Mouse (Mus musculus) heart, adult 2 months (tissue): ENCODE results near the gene Iqschfp. TPM values are rescaled to one million over a fixed set of nuclear protein-coding genes. Genes with fewer than 3 reads are reported as not detected.

Experiments
- DNase-seq, 2 experiments: peaks; one replicate each; pipeline ENCODE4 v3.0.0; 2021
- H3K27ac ChIP-seq: fragments of 200-600 bp; 2 replicates; pipeline ENCODE4 v1.8.1; 2022
- H3K27me3 ChIP-seq: fragments of 200-500 bp; 2 replicates; pipeline ENCODE4 v1.6.1; 2012; ENCODE audit warnings: mild to moderate bottlenecking, low read length, inconsistent platforms, mixed read lengths; ENCODE audit not compliant: control insufficient read depth, insufficient read depth
- H3K36me3 ChIP-seq: fragments of 200-500 bp; 2 replicates; pipeline ENCODE4 v1.6.1; 2012; ENCODE audit warnings: low read length, inconsistent platforms; ENCODE audit not compliant: control insufficient read depth, insufficient read depth
- H3K4me1 ChIP-seq: fragments of 200-500 bp; 2 replicates; pipeline ENCODE4 v1.6.1; 2011; ENCODE audit warnings: low read length; ENCODE audit not compliant: control insufficient read depth, insufficient read depth
- H3K4me3 ChIP-seq: fragments of 200-600 bp; 2 replicates; pipeline ENCODE4 v1.8.1; 2022
- H3K79me2 ChIP-seq: fragments of 200-500 bp; replicated peaks from 2 replicates; pipeline ENCODE4 v1.6.1; 2012; ENCODE audit warnings: mild to moderate bottlenecking, inconsistent platforms, low read length, moderate library complexity, mixed read lengths; ENCODE audit not compliant: control insufficient read depth, insufficient read depth
- H3K9ac ChIP-seq: fragments of 200-500 bp; 2 replicates; pipeline ENCODE4 v1.6.1; 2012; ENCODE audit warnings: low read depth, mild to moderate bottlenecking, control low read depth, inconsistent platforms, low read length, mixed read lengths
- CTCF ChIP-seq: fragments of 200-600 bp; IDR thresholded peaks from 2 replicates; pipeline ENCODE4 v1.8.1; 2022; ENCODE audit warnings: antibody characterized with exemption, mild to moderate bottlenecking, moderate library complexity
- EP300 ChIP-seq: fragments of 200-500 bp; IDR thresholded peaks from 2 replicates; pipeline ENCODE4 v1.6.1; 2011; ENCODE audit warnings: low read depth, low read length, control low read depth; ENCODE audit not compliant: insufficient read depth
- POLR2A ChIP-seq: fragments of 200-500 bp; IDR thresholded peaks from 2 replicates; pipeline ENCODE4 v1.6.1; 2011; ENCODE audit warnings: mild to moderate bottlenecking, low read depth, low read length, control low read depth; ENCODE audit not compliant: insufficient read depth
- WGBS: fragments of 180-500 bp; shearing (Covaris S2); methylation state at CpG from one replicate; pipeline ENCODE4 v1.1.7; 2018; 5-methylcytosine and 5-hydroxymethylcytosine counted together
- intact Hi-C: fragments of 180-260 bp; cut with DNase I; formaldehyde crosslinking; loops from one replicate; pipeline ENCODE4 v1.15.1; 2025
- polyA plus RNA-seq: library from polyadenylated mRNA; depleted of rRNA; stranded (reverse); fragments of >200 nt; gene quantifications from 2 replicates; pipeline ENCODE4 v1.2.3, GENCODE M21; 2012
- total RNA-seq, 2 experiments: library from RNA; stranded (reverse); gene quantifications; 2 replicates each; pipeline ENCODE4 v1.2.3; 2021

Iqschfp gene
- total and polyA plus RNA-seq, 3 experiments = not detected

DNA sequence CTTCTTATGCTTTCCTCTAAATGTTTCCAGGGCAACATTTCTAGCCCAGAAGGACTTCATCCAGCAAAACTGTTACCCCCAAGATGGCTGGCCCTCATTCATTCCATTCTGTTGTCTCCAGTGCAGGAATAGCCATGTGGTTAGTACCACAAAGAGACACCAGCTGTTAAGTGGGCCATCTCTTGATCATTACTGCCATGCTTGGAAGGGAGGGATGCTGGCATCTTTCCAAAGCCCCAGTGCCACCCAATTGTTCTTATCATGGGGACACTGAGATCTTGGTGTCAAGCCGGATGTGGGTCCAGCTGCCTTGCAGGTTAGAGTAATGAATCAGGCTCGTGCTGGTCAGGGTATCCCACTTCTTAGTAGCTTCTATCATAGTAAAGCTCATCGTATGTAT, 729.9 kb downstream of the Iqschfp start:
- 77% methylated on average over 3 of the region's 3 CpGs for WGBS
- no peaks in the 10 kb centered on the region for H3K27me3 ChIP-seq
- TF ChIP-seq POLR2A (no peak), EP300 (no peak), CTCF (no peak)
- no peaks in the 10 kb centered on the region for H3K4me1 ChIP-seq
- 0 out of 2 replicates have a peak, but pooled peaks cover 1% of the 10 kb centered on the region for H3K79me2 ChIP-seq
- no peak overlapping the region for H3K9ac ChIP-seq
- H3K36me3 ChIP-seq = peaks cover 14% of the 10 kb centered on the region
- H3K4me3 ChIP-seq = no peak overlapping the region
- H3K27ac ChIP-seq = no peak overlapping the region
- no peak for DNase-seq
- intact Hi-C loops = loop anchor here (5.0 kb wide), 1 partner anchor 75 kb away; no protein-coding TSS in a partner anchor

GRCm38 (mm10) chr3:68623036-68623435, 731.0 kb downstream of the Iqschfp start:
- 80% methylated on average over 5 of the region's 5 CpGs for WGBS
- Histone ChIP-seq H3K36me3 (peaks cover 9% of the 10 kb centered on the region), H3K27me3 (no peaks in the 10 kb centered on the region), H3K4me1 (no peaks in the 10 kb centered on the region), H3K27ac (no peak overlapping the region), H3K9ac (no peak overlapping the region), H3K4me3 (no peak overlapping the region), H3K79me2 (no peaks in the 10 kb centered on the region)
- DNase-seq = no peak
- TF ChIP-seq POLR2A (no peak), EP300 (no peak), CTCF (no peak)
- intact Hi-C loops = loop anchor here (5.0 kb wide), 1 partner anchor 74 kb away; no protein-coding TSS in a partner anchor

DNA sequence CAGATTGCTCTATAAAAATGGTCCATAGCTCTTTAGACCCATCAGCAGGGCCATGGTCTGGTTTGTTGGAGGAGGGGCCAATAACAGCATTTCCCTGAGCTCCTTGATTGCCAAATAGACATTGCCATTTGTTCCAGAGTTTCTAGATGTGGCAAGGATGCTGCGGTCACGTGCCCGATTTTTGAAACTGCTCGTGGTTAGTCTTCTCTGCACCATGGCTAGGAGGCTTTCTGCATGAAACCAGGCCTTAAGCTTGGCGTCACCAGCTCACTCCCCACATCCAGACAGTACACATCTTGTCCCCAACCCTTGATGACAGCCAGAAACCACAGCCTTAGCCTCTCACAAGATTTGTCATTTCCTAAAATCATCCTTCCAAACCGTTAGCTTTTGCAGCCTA, 732.4 kb downstream of the Iqschfp start:
- no peak for DNase-seq
- Histone ChIP-seq H3K27ac (no peak overlapping the region), H3K9ac (no peak overlapping the region), H3K27me3 (no peaks in the 10 kb centered on the region), H3K4me1 (no peaks in the 10 kb centered on the region), H3K4me3 (no peak overlapping the region), H3K36me3 (peaks cover 8% of the 10 kb centered on the region), H3K79me2 (no peaks in the 10 kb centered on the region)
- WGBS = 80% methylated on average over 6 of the region's 6 CpGs
- TF ChIP-seq POLR2A (no peak), CTCF (no peak), EP300 (no peak)
- intact Hi-C loops = loop anchor here (5.0 kb wide), 1 partner anchor 73 kb away; no protein-coding TSS in a partner anchor

GRCm38 (mm10) chr3:68630261-68630660, 738.2 kb downstream of the Iqschfp start:
- Histone ChIP-seq H3K9ac (no peak overlapping the region), H3K4me3 (no peak overlapping the region), H3K79me2 (no peaks in the 10 kb centered on the region), H3K36me3 (no peaks in the 10 kb centered on the region; the same call in 1 of the 2 replicates), H3K27me3 (no peaks in the 10 kb centered on the region), H3K4me1 (peaks cover 1% of the 10 kb centered on the region; the same call in 1 of the 2 replicates), H3K27ac (no peak overlapping the region)
- DNase-seq = no peak
- WGBS = 72% methylated on average over 4 of the region's 4 CpGs
- intact Hi-C loops = no loop called here
- TF ChIP-seq POLR2A (no peak), CTCF (no peak), EP300 (no peak)

DNA sequence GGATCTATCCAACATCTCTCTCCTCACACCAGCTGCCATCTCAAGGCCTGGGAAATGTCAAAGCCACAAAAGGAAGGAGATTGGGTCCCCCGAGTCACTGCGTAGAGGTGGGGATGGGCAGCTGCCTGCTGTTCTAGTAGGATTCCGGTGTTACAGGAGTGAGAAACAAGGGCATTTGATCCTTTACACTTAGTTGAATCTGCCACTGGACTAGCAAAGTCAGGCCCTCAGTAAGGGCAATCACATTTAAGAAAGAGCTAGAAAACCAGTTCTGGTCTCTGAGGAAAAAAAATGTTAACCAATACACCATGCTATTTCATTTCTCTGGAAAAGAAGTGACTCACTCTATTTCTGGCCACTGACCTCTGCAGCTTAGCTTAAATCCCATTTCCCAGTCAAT, 738.8 kb downstream of the Iqschfp start:
- Histone ChIP-seq H3K27ac (no peak overlapping the region; the same call in 1 of the 2 replicates), H3K79me2 (no peaks in the 10 kb centered on the region), H3K36me3 (no peaks in the 10 kb centered on the region; the same call in 1 of the 2 replicates), H3K4me3 (no peak overlapping the region), H3K4me1 (peaks cover 1% of the 10 kb centered on the region; the same call in 1 of the 2 replicates), H3K27me3 (no peaks in the 10 kb centered on the region), H3K9ac (no peak overlapping the region)
- DNase-seq = no peak
- 61% methylated on average over 3 of the region's 3 CpGs for WGBS
- intact Hi-C loops = no loop called here
- no peak for TF ChIP-seq EP300

DNA sequence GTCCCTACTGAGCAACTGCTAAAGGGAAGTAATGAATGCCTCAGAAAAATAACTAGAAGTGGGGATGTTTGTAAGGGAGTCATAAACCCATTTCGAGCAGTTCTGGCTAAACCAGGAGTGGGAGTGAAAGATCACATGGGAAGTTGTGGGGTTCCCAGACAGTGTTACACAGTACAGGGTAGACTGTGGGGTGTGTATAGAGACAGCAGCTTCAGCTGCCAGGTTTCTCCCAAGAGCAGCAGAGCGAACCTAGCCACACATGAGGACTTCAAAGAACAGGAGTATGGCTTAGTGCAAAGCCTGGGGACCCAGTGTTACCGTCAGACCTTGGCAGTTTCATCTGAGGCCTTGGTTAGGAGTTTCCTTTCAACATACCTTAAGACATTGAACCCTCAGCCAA, 740.7 kb downstream of the Iqschfp start:
- intact Hi-C loops = no loop called here
- no peak overlapping the region for H3K9ac ChIP-seq
- no peak overlapping the region for H3K27ac ChIP-seq
- peaks cover 1% of the 10 kb centered on the region; the same call in 1 of the 2 replicates for H3K4me1 ChIP-seq
- no peak for DNase-seq
- H3K27me3 ChIP-seq = no peaks in the 10 kb centered on the region
- TF ChIP-seq CTCF (no peak), POLR2A (no peak), EP300 (no peak)
- no peak overlapping the region for H3K4me3 ChIP-seq
- no peaks in the 10 kb centered on the region for H3K79me2 ChIP-seq
- WGBS = 88% methylated on average over 3 of the region's 3 CpGs
- H3K36me3 ChIP-seq = no peaks in the 10 kb centered on the region; the same call in 1 of the 2 replicates
